Mouse (Mus musculus) right cerebral cortex, postnatal 14 days (tissue): ENCODE measurements around the gene Fut11.
A peak's percentile ranks its signal among the peaks of the same experiment; 100 is the strongest.

ENCODE experiments used
- DNase-seq: peaks from one replicate; pipeline ENCODE4 v3.0.0; 2022

The Fut11 gene

DNA sequence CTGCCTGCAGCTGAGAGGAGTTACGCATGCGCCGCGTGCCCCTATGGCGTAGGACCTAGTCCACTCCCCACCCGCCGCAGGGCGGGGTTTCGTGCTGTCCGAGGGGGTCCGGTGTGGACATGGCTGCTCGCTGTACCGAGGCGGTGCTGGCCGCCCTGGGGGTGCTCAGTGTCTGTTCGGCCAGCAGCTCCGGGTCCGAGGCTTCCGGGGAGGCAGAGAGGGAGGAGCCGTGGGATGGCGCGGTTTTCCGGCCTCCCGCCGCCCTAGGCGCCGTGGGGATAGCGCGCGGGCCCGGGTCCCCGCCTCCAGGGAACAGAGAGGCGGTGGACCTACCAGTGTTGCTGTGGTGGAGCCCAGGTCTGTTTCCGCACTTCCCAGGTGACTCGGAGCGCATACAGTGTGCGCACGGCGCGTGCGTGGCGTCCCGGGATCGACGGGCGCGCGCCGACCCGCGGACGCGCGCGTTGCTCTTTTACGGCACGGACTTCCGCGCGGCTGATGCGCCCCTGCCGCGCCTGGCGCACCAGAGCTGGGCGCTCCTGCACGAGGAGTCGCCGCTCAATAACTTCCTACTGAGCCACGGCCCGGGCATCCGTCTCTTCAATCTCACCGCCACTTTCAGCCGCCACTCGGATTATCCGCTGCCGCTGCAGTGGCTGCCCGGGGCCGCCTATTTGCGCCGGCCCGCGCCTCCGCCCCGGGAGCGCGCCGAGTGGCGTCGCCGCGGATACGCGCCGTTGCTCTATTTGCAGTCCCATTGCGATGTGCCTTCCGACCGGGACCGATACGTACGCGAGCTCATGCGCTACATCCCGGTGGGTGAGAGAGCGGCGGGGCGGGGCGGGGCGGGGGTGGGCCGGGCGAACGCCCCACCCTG, at the start of gene Fut11:
Gene Fut11, plus strand, starts transcription at position 85 of the 877 bp plus-strand sequence.
- peak; percentile 86 for DNase-seq

- no peak for DNase-seq
Measured at GRCm38 (mm10) chr14:20645547-20645946, 49.2 kb upstream of the Fut11 start.

DNA sequence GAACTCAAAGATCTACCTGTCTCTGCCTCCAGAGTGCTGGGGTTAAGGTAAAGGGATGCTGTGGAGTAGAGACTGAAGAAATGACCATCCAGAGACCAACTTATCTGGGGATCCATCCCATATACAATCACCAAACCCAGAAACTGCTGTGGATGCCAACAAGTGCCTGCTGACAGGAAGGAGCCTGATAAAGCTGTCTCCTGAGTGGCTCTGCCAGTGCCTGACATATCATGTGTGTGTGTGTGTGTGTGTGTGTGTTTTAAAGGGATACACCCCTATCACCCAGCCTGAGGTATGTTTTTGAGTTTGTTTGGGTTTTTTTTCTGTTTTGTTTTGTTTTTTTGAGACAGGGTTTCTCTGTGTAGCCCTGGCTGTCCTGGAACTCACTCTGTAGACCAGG, 48.4 kb upstream of the Fut11 start:
- DNase-seq, result no peak

DNA sequence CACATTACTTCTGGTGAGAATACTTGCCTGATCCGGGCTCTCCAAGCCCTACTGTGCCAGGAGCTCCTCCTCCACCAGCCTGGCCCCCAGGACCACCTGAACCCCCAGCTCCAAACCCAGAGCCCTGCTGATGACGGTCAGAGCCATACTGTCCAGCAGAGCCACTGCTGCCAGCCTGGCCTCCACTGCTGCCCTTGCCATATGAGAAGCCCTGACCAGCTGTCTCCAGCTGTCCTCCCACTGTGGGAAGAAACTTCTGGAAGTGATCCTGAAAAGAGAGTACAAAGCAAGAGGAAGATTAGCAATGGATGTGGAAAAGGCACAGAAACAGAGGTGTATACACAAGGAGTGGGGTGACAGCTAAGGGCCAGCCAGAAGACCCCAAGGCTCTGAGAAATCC, 43.8 kb upstream of the Fut11 start:
- no peak for DNase-seq

- DNase-seq, result no peak
Measured at GRCm38 (mm10) chr14:20651722-20652256, 43.0 kb upstream of the Fut11 start.

GRCm38 (mm10) chr14:20654690-20655421, 39.9 kb upstream of the Fut11 start:
- DNase-seq, result no peak

DNA sequence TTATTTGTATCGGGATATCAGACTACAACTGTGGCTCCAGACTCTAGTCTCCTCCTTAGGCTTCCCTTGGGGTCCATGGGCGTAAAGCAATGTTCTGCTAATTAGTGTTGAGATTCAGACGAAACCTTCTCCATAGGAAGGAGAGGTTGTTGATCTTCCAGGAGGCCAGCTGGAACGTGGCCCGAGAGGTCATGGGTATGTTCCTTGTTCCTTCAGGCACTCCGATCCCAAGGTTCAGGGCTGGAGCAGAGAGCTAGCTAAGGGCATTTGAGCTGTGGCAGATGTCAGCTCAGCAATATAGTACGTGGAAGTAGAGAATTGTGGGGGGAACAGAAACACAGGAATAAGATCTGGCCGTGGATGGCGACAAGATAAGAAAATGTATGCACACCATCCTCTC, 39.0 kb upstream of the Fut11 start:
- no peak for DNase-seq

DNA sequence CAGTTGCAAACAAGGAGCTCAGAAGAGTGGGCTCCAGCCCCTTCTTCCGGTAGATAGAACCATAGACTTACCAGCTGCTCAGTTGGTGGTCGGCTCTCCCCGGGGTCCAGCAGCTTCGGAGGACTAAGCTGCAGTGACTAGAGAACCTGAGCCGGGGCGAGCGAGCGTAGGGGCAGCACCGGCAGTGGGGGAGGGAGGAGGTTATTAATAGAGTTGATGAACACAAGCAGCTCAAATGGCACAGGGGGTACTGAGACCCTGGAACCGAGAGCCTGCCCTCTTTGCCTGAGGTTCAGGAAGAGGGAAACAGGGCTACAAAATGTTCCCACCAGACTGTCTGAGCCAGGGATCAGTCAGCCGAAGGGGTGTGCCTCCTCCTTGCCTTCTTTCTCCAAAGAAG, 38.4 kb upstream of the Fut11 start, which contains the start of gene Myoz1:
Gene Myoz1, minus strand, starts transcription at position 180 of the 400 bp plus-strand sequence.
- no peak for DNase-seq

DNA sequence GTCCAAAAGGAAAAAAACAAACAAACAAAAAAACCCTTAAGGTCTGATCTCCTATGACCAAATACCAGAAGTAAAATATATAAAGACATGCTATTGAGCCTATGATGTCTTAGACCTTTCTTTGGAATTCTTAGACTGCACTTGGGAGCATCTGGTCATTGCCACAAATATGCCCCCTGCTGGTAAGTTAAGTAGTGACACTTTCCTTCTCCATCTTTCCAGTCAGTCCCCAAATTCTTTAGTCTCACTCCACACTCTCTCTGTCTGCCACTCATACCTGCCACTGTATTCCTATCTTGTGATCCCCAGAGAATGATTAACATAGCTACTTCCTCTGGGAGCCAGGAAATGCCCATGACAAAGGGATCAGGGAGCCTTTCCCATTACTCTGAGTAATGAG, 36.4 kb upstream of the Fut11 start:
- DNase-seq, result no peak

GRCm38 (mm10) chr14:20658902-20659301, 35.9 kb upstream of the Fut11 start:
- DNase-seq, result no peak

GRCm38 (mm10) chr14:20659687-20660086, 35.1 kb upstream of the Fut11 start:
- DNase-seq, result no peak

DNA sequence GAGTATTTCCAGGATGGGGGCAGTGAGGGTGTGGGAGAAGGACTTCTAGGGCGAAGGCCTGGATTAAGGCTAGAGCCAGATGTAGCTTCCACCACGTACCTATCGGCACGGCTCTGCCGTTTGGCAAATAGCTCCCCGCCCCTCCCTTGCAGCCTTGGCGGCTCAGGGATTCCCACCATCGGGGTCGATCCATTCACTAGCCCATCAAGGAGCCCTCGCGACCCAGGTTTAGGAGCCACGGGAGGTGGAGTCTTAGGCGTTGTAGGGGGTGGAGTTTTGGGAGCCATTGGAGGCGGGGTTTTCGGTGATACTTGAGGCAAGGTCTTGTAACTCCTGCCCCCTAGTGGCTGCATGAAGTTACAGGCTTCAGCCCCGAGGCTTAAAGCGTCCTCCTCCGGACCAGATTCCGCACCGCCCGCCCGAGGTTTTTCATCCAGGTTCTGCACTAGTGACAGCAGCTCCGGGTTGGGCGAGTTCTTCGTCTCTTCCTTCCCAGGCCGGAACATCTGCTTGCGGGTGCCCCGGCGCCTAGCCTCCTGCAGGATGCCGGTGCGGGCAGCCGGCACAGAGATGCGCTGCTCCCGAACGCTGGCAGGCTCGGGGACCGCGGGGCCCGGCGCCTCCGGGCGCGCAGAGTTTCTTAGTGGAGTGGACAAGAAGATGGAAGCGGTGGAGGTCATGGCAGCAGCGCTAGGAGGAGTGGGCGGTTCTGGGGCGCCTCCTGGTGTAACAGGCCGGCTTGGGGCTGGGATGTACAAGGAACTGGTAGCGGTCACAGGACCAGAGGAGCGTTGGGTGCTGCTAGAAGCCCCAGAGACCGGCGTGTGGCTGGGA, 33.7 kb upstream of the Fut11 start:
- DNase-seq, result peak; percentile 90

GRCm38 (mm10) chr14:20661661-20662331, 33.0 kb upstream of the Fut11 start:
- DNase-seq, result no peak

DNA sequence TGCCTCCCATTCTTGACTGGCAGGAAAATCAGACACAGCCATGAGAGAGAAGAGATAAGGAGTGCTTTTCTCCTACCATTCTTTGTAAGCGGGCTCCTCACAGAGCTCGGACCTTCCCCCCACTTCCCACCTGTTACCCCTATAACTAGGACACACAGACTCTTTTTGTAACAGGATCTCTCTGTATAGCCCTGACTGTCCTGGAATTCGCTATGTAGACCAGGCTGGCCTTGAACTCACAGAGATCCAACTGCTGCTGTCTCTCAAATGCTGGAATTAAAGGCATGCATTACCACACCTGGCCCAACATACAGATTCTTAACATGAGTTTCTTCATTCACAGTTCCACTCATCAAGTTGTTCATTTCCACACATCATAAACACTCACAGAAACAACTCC, 32.0 kb upstream of the Fut11 start:
- DNase-seq, result no peak

GRCm38 (mm10) chr14:20663601-20664000, 31.2 kb upstream of the Fut11 start:
- no peak for DNase-seq

DNA sequence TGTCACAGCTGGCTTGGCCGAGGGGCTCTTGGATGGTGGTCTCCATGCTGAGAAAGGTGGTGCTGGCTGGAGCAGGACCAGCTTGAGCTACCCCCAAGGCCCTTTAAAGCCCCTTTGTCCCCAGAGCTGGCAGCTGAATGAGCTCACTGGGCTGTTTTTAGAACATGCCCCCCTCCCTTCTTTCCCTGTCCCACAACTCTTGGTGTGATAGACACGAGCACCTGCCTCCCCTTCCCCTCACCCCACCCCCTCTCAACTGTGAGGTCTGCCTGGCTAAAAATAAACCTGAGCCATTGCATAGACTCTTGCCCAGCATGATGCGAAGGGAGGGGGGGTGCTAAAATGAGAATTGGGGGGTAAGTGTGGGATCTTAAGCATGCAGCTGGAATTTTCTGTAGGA, 30.3 kb upstream of the Fut11 start:
- DNase-seq, result no peak

DNA sequence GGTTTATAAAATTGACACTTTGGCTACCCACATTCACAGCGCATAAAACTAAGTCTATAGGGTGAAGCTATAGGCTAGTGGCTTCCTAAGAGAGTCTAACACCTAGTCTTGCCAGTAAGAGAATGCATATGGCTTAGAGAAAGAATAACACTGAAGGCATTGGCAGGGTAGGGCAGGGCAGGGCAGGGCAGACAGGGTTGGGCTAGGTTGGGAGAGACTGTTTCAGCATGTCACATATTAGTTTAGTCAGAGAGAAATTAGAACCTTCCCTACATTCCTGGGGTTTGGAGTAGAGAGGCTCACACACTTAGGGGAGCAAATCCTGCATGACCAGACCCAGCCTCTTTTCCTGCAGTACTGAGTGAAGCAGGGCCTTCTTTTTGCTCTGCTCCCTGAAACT, 27.3 kb upstream of the Fut11 start:
- no peak for DNase-seq

DNA sequence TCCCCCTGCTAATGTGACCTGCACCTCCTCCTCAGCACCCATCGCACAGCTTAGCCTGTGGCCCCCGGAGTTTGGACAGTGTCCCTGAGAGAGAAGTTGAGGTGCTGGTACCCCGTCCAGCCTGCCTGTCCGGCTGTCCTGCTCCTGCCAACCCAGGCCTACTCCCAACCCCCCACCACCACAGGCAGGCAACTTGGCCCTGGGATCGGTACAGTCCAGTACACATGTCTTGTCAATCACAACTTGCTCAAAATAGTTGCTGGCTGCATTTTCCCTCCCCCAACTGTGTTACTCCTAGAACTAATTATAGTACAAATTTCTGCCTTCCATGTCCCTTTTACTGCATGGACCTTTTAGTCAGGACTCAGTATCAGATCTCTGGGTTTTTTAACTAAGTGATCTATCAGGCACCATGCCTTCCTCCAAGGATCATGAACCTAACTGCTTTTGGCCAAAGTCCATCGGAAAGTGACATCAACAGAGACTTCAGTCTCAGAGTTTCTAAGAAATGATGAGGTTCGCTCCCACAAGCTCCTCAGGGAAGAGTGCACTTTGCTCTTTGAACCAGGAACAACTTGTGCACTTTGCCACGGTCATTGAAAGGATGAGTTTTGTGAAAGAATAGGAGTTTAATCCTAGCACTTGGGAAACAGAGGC, 26.5 kb upstream of the Fut11 start, which contains the start of gene Synpo2l:
Gene Synpo2l, minus strand, starts transcription at position 201 of the 657 bp plus-strand sequence.
- no peak for DNase-seq

- no peak for DNase-seq
Measured at GRCm38 (mm10) chr14:20672990-20673389, 21.8 kb upstream of the Fut11 start.

DNA sequence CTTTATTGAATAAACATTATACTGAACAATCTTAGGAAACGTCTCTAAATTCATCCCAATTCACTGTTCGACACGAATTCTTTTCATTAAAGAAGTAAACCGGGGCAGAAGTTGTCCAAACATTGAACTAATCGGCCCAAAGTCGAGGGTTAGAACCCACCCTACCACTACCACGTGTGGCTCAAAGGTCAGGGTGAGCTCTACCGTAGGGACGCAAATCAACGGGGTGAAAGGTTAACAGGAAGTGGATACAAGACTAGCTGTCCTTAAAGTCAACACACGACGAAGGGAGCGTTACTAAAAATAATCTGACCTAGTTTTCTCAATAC, 21.1 kb upstream of the Fut11 start:
- DNase-seq, result no peak

GRCm38 (mm10) chr14:20674064-20674833, 20.5 kb upstream of the Fut11 start, which contains the start of gene Sec24c:
TSS of gene Sec24c (plus strand) at chr14:20674308.
- peak; percentile 100 for DNase-seq
